ENCODE assay signal across 8 mouse cellular contexts in genomic region chr1:180249666-180250440, GRCm38 (mm10). TPM values are rescaled to one million over a fixed set of nuclear protein-coding genes. Genes with fewer than 3 reads are reported as not detected.
A peak's percentile ranks its signal among the peaks of the same experiment; 100 is the strongest.
DNase-seq lines count a peak whose midpoint lies in the region; ATAC-seq and TF ChIP-seq lines count a peak whose summit lies in the region.

No protein-coding gene starts in this region.

- 18% methylated on average over 20 of the region's 20 CpGs for WGBS in forebrain, embryonic 11.5 days
- 26% methylated on average over 20 of the region's 20 CpGs for WGBS in liver, postnatal 0 days (ENCODE audit: insufficient replicate concordance)

- peak overlapping the region; percentile 99 for H3K27ac ChIP-seq in MEL (ENCODE audit: control insufficient read depth, low read depth, low read length)
- no peak overlapping the region for H3K27ac ChIP-seq in forebrain, embryonic 11.5 days (ENCODE audit: low read depth, low read length)
- H3K27ac ChIP-seq in liver, postnatal 0 days (ENCODE audit: low read depth), result peak overlapping the region; percentile 70

- 0 out of 2 replicates have a peak, but pooled peaks have one; percentile 30 for ATAC-seq in forebrain, embryonic 11.5 days (replicated peaks; ENCODE audit: low FRiP score)
- ATAC-seq in liver, postnatal 0 days, result peak; percentile 46
- peak; percentile 17; the same call in 1 of the 2 replicates for ATAC-seq in neutrophil, adult 5-6 weeks (ENCODE audit: extremely low read depth, insufficient number of reproducible peaks, low FRiP score, poor library complexity, severe bottlenecking)

- H3K9ac ChIP-seq in MEL (ENCODE audit: control insufficient read depth, low read depth, low read length, poor library complexity, severe bottlenecking), result peak overlapping the region; percentile 47
- H3K9ac ChIP-seq in forebrain, embryonic 11.5 days (ENCODE audit: low read length), result peak overlapping the region; percentile 33; the same call in 1 of the 2 replicates
- peak overlapping the region; percentile 12 for H3K9ac ChIP-seq in liver, postnatal 0 days (replicated peaks)

- intact Hi-C loops in heart, postnatal 10 days (cut with DNase I), result no loop called here

- DNase-seq in MEL (ENCODE audit: low read depth, low spot score), result peak; percentile 73
- DNase-seq in brain, adult 2 months (ENCODE audit: low read depth, low spot score), result peak; percentile 93
- DNase-seq in forebrain, embryonic 11.5 days (ENCODE audit: low spot score), result no peak
- DNase-seq in heart, postnatal 10 days, result peak; percentile 88
- peak; percentile 79 to 89 for DNase-seq in kidney, postnatal 25 days
- DNase-seq in liver, postnatal 0 days, result peak; percentile 68
- no peak for DNase-seq in thymus, postnatal 0 days (ENCODE audit: low spot score)

- no peaks in the 10 kb centered on the region for H3K9me3 ChIP-seq in MEL (replicated peaks; ENCODE audit: insufficient read depth, low read length)
- no peaks in the 10 kb centered on the region for H3K9me3 ChIP-seq in forebrain, embryonic 11.5 days (ENCODE audit: control insufficient read depth, low read length)
- no peaks in the 10 kb centered on the region for H3K9me3 ChIP-seq in liver, postnatal 0 days (ENCODE audit: low read length)

- no peak for TF ChIP-seq RAD21 in MEL (IDR thresholded peaks at IDR 0.05; ENCODE audit: low read depth, low read length)

- no peak for TF ChIP-seq CTCF in MEL (IDR thresholded peaks at IDR 0.05 in 2 of 3, conservative IDR thresholded peaks at IDR 0.05 in 1 of 3; ENCODE audit: control insufficient read depth in 1 of 3, insufficient read depth in 1 of 3, low read depth in 2 of 3, low read length in 3 of 3, poor library complexity in 1 of 3, severe bottlenecking in 1 of 3)
- no peak for TF ChIP-seq CTCF in liver, postnatal 0 days (IDR thresholded peaks at IDR 0.05; ENCODE audit: low read depth)

- H3K4me3 ChIP-seq in MEL (ENCODE audit: control insufficient read depth in 1 of 2, insufficient read depth in 1 of 2, low read depth in 2 of 2, low read length in 2 of 2), result peak overlapping the region; percentile 25 to 42
- no peak overlapping the region for H3K4me3 ChIP-seq in forebrain, embryonic 11.5 days (ENCODE audit: low read depth, low read length)
- H3K4me3 ChIP-seq in liver, postnatal 0 days (ENCODE audit: low read depth, low read length), result no peak overlapping the region

- no peak for TF ChIP-seq EP300 in MEL (IDR thresholded peaks at IDR 0.05; ENCODE audit: low read depth in 1 of 2, low read length in 2 of 2)
- TF ChIP-seq EP300 in liver, postnatal 0 days (IDR thresholded peaks at IDR 0.05; ENCODE audit: low read depth), result no peak

- peaks cover 0 to 51% of the 10 kb centered on the region in 2 experiments; a peak in 2 of 4 replicates for H3K36me3 ChIP-seq in MEL (ENCODE audit: control insufficient read depth in 1 of 2, insufficient read depth in 2 of 2, low read length in 2 of 2)
- no peaks in the 10 kb centered on the region for H3K36me3 ChIP-seq in forebrain, embryonic 11.5 days (ENCODE audit: control insufficient read depth, insufficient read depth, low read length)
- H3K36me3 ChIP-seq in liver, postnatal 0 days (replicated peaks; ENCODE audit: insufficient read depth, low read length), result peaks cover 5% of the 10 kb centered on the region; the same call in 1 of the 2 replicates

- no peak for TF ChIP-seq POLR2A in MEL (IDR thresholded peaks at IDR 0.05; ENCODE audit: control insufficient read depth in 1 of 2, insufficient read depth in 1 of 2, low read depth in 1 of 2, low read length in 2 of 2, poor library complexity in 1 of 2)

- no peaks in the 10 kb centered on the region; the same call in 1 of the 2 replicates for H3K79me2 ChIP-seq in MEL (ENCODE audit: control insufficient read depth, insufficient read depth, low read length, poor library complexity)

- H3K4me2 ChIP-seq in forebrain, embryonic 11.5 days (ENCODE audit: low read depth, low read length, severe bottlenecking), result 0 out of 2 replicates have a peak overlapping the region, but pooled peaks have one; percentile 2
- peak overlapping the region; percentile 50 for H3K4me2 ChIP-seq in liver, postnatal 0 days (ENCODE audit: low read depth, low read length)

- peaks cover 10 to 63% of the 10 kb centered on the region in 2 experiments for H3K4me1 ChIP-seq in MEL (ENCODE audit: control insufficient read depth in 1 of 2, insufficient read depth in 2 of 2, low read length in 2 of 2)
- H3K4me1 ChIP-seq in forebrain, embryonic 11.5 days (replicated peaks; ENCODE audit: control insufficient read depth, insufficient read depth, low read length), result peaks cover 7% of the 10 kb centered on the region; the same call in 1 of the 2 replicates
- H3K4me1 ChIP-seq in liver, postnatal 0 days (ENCODE audit: insufficient read depth), result peaks cover 72% of the 10 kb centered on the region

- H3K27me3 ChIP-seq in MEL (ENCODE audit: control insufficient read depth in 1 of 2, insufficient read depth in 2 of 2, low read length in 2 of 2), result no peaks in the 10 kb centered on the region
- peaks cover 4% of the 10 kb centered on the region for H3K27me3 ChIP-seq in forebrain, embryonic 11.5 days (ENCODE audit: control insufficient read depth, insufficient read depth, low read length)
- no peaks in the 10 kb centered on the region for H3K27me3 ChIP-seq in liver, postnatal 0 days (ENCODE audit: insufficient read depth, low read length)

TF ChIP-seq in MEL, 35 proteins besides CTCF, POLR2A, EP300 and RAD21:
- TF ChIP-seq SMC3 (IDR thresholded peaks at IDR 0.05; ENCODE audit: low read depth, low read length), result no peak
- no peak for TF ChIP-seq POLR2AphosphoS5 (IDR thresholded peaks at IDR 0.05; ENCODE audit: borderline replicate concordance, low read depth, low read length)
- no peak for TF ChIP-seq ETS1 (IDR thresholded peaks at IDR 0.05; ENCODE audit: low read depth, low read length)
- no peak for TF ChIP-seq KAT2A (conservative IDR thresholded peaks at IDR 0.05; ENCODE audit: low read depth, low read length)
- TF ChIP-seq TAL1 (IDR thresholded peaks at IDR 0.05; ENCODE audit: low read length), result no peak
- no peak for TF ChIP-seq MEF2A (IDR thresholded peaks at IDR 0.05; ENCODE audit: extremely low read depth, insufficient replicate concordance, low read depth, low read length, poor library complexity, severe bottlenecking)
- TF ChIP-seq UBTF (IDR thresholded peaks at IDR 0.05; ENCODE audit: borderline replicate concordance, insufficient read depth, low read depth, low read length), result no peak
- no peak for TF ChIP-seq ZNF384 (IDR thresholded peaks at IDR 0.05; ENCODE audit: low read depth, low read length)
- no peak for TF ChIP-seq RCOR1 (IDR thresholded peaks at IDR 0.05; ENCODE audit: low read depth, low read length)
- TF ChIP-seq GATA1 (IDR thresholded peaks at IDR 0.05; ENCODE audit: low read depth, low read length), result no peak
- no peak for TF ChIP-seq E2F4 (IDR thresholded peaks at IDR 0.05; ENCODE audit: borderline replicate concordance, low read depth, low read length)
- TF ChIP-seq HCFC1 (IDR thresholded peaks at IDR 0.05; ENCODE audit: low read depth, low read length), result no peak
- no peak for TF ChIP-seq ZC3H11A (IDR thresholded peaks at IDR 0.05; ENCODE audit: low read depth, low read length)
- TF ChIP-seq USF1 (IDR thresholded peaks at IDR 0.05; ENCODE audit: low read depth, low read length), result no peak
- TF ChIP-seq POLR2AphosphoS2 (IDR thresholded peaks at IDR 0.05; ENCODE audit: low read length), result no peak
- no peak for TF ChIP-seq TCF12 (IDR thresholded peaks at IDR 0.05; ENCODE audit: low read depth, low read length)
- TF ChIP-seq MYB (IDR thresholded peaks at IDR 0.05; ENCODE audit: low read depth, low read length), result no peak
TF ChIP-seq in MEL: peak in this region for 0.

RNA-seq across cellular contexts. Expression of gene Psen2, which starts 13.4 kb away (rescaled TPM):
- 37.0 and 39.2 TPM in 2 replicates for total RNA-seq in MEL (2012; rRNA removed)
- 10 to 100 TPM in 1 of 2 experiments, not detected in 1; 35.0 TPM for polyA plus RNA-seq in MEL (2012; ENCODE audit: insufficient read depth in 1 of 2, insufficient read length in 2 of 2, low read depth in 1 of 2, low replicate concordance in 2 of 2, missing spikeins in 1 of 2)
- polyA plus RNA-seq in forebrain, embryonic 11.5 days (2014; fragmentation: Nextera tagmentation; extraction: Ambion mirVana), result 5.7 and 6.1 TPM in 2 replicates
- total RNA-seq in heart, postnatal 10 days (2021), result 10 to 100 TPM; 13.5 to 15.3 TPM
- 25.6 and 25.8 TPM in 2 replicates for polyA plus RNA-seq in liver, postnatal 0 days (2015; fragmentation: Nextera tagmentation; extraction: Ambion mirVana)
- 66.0 and 74.3 TPM in 2 replicates for total RNA-seq in neutrophil, adult 5-6 weeks (2017)
- 9.3 and 11.6 TPM in 2 replicates for polyA plus RNA-seq in thymus, postnatal 0 days (2015; fragmentation: Nextera tagmentation; extraction: Ambion mirVana)

RNA-seq across cellular contexts. Expression of gene Coq8a, which starts 50.5 kb away (rescaled TPM):
- 0.95 and 1.5 TPM in 2 replicates for total RNA-seq in MEL (2012; rRNA removed)
- polyA plus RNA-seq in MEL (2012; ENCODE audit: insufficient read depth in 1 of 2, insufficient read length in 2 of 2, low read depth in 1 of 2, low replicate concordance in 2 of 2, missing spikeins in 1 of 2), result 1 to 10 TPM in 1 of 2 experiments, not detected in 1; 2.1 TPM
- polyA plus RNA-seq in forebrain, embryonic 11.5 days (2014; fragmentation: Nextera tagmentation; extraction: Ambion mirVana), result 1.4 and 1.5 TPM in 2 replicates
- total RNA-seq in heart, postnatal 10 days (2021), result 100 to 1,000 TPM; 568 to 689 TPM
- 36.6 and 49.7 TPM in 2 replicates for polyA plus RNA-seq in liver, postnatal 0 days (2015; fragmentation: Nextera tagmentation; extraction: Ambion mirVana)
- 46.3 TPM in 2 replicates for total RNA-seq in neutrophil, adult 5-6 weeks (2017)
- 12.6 and 14.1 TPM in 2 replicates for polyA plus RNA-seq in thymus, postnatal 0 days (2015; fragmentation: Nextera tagmentation; extraction: Ambion mirVana)

Comparison
In these comparisons a context has a peak if more than half of its experiments do, and no peak if none do; other contexts are left out.
1. DNase-seq: peak in MEL (single experiment), brain, adult 2 months (single experiment), heart, postnatal 10 days (2 of 2), kidney, postnatal 25 days (2 of 2) and liver, postnatal 0 days (single experiment); none in forebrain, embryonic 11.5 days (single experiment) and thymus, postnatal 0 days (single experiment).
2. H3K4me3 ChIP-seq: peak in MEL (2 of 2); none in forebrain, embryonic 11.5 days (single experiment) and liver, postnatal 0 days (single experiment).
3. Peak in every context shown above with its lines, with median percentiles within 50 percentile points of each other: H3K9ac ChIP-seq and ATAC-seq.